Mouse (Mus musculus) c-Kit-positive CD71-positive TER-119-negative erythroid progenitor cells, embryonic 14.5 days (primary cell): ENCODE results near the gene Thbs2.

Experiments
- DNase-seq: peaks from one replicate; pipeline ENCODE4 v3.0.0-alpha.2; 2013; ENCODE audit warnings: low read depth

The Thbs2 gene

GRCm38 (mm10) chr17:14696281-14696795 lies 2.3 kb upstream of the Thbs2 start:
- no peak for DNase-seq

GRCm38 (mm10) chr17:14693048-14693993 lies 714 bp downstream of the Thbs2 start:
- no peak for DNase-seq

DNA sequence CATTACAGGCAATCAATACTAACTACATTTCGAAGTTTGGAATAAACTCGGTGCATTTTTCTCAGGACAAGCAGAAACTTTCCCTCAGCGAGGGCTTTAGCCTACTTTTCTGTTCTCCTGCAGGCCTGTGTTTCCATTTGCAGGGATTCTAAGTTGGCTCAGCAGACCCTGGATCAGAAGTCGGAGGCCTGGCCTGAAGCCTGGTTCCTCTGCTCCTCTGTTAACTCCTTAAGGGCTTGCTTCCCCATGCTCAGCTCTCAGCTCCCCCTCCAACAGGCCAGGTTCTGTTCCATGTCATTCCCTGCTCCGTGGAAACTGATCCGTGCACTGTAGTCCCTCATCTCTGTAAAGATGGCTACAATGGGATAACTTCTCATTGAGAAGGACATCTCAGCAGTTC lies 2.1 kb downstream of the Thbs2 start:
- no peak for DNase-seq

GRCm38 (mm10) chr17:14691197-14691596 lies 2.8 kb downstream of the Thbs2 start:
- no peak for DNase-seq

DNA sequence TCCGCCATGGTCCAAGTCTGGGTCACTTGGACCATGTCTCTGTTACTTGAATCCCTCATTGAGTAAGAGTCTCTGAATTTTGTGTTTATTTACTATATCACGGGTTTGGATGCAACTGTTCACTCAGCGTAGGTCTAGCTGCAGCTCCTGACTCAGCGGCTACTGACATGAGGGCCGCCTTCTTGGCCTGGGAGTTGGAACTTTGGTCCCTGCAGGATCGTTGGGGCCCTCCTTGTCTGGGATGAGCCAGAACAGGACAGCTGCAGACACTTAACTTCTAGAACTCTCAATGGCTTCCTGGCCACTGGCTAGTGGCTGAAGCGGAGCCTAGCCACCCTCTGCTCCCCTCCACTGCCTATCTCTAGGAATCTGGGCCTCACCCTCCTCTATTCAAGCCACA lies 11.2 kb downstream of the Thbs2 start:
- no peak for DNase-seq

GRCm38 (mm10) chr17:14681047-14681446 lies 13.0 kb downstream of the Thbs2 start:
- DNase-seq: no peak

DNA sequence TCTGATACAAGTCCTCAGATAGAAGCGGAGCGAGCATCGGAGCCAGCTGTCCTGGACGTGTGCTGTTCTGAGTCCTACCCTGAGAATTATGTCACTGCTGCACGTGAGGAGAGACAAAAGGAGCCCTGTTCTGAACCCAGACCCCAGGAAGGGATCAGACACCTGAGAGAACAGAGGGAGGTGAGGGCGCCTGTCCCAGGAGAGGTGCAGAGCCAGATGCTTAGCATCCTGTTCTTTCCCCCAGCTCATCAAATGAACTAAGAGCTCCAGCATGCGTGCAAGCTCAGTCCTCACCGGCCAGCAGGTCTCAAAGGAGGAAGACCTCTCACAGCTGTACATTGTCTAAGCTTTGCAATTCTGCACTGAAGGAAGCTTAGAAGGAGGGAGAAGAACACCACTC lies 16.8 kb downstream of the Thbs2 start:
- DNase-seq: no peak

DNA sequence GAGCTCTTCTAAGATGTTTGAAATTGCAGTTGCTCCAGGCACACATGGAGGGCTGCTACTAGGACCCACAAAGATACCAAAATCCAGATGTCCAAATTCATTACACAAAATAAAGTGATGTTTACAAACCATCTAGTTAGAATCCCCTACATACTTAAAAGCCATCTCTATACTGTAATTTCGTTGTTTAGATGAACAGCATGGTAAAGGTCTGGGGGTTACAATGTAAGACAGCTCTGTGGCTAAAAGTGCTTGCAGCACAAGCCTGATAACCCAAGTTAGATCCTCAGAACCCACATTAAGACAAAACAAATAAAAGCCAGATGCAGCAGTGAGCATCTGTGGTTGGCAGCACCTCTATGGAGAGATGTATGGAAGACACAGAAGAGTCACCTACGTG lies 18.5 kb downstream of the Thbs2 start:
- DNase-seq: no peak

DNA sequence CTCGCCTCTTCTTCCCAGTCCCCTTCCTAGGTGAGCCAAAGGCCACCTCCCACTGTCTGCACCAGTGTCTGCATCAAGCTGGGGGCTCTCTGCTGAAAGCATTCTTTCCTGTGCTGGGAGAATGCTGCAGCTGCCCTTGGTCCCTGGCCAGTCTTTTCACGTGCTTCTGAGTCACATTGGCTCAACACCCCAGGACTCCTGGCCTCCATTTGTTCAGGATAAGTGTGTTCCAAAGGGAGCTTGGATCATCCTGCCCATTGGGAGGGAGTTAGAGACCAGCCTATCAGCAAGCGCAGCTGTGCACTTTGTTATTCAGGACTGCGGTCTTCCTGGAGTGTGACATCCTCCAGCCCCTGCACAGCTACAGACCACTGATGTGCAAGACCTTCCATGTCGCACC lies 21.6 kb downstream of the Thbs2 start:
- no peak for DNase-seq

DNA sequence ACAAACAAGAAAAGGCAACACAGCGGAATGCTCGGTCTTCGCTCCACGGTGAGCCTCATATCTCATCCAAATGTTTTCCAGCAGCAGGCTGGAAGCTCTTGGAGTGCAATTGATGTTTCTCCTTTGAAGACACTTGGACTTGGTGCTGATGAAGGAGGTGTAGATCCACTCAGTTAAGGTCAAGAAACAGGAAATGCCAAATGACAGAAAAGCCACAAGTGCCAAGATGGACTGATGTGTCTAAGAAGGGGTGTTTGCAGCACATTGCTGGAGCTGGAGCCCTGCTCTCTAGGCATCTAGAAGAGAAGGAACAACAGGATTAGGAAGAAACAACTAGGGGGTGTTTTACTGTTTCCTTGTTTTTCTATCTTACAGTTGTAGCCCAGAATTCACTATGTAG lies 26.8 kb downstream of the Thbs2 start:
- DNase-seq: no peak

DNA sequence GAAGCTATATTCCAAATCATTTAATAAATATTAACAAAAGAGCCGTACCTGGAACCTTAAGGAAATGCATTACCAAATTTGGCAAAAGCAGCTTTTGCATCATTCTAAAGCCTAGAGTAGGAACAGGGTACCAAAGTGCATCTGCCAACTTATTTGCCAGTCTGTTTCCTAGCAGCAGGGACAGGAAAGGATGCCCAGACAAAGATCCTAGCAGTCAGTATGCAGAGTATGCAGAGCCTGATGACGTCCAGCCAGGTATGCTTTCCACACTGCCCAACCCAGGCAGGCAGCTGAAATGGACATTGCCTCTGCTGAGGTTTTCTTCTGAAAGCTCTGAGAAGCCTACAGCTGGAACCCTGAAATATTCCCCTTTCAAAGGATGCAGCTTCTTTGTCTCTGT lies 27.6 kb downstream of the Thbs2 start:
- DNase-seq: no peak

DNA sequence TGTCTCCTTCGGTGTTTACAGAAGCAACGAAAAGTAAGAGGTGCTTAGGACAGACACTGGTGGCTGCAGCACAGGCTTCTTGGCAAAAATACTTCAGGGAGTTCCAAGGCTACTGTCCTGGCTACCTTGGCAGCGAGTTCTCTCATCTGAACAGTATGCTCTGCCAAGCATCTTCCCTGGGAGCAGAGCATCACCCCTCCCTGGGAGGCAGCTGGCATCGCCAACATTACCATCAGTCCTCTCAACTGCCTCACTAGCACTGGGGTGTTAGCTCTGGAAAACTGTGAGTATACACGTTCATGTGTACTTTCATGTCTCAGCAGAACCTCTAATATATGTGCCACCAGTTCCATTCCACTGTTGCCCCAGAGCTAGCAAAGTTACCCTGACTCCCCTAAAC lies 30.7 kb downstream of the Thbs2 start:
- DNase-seq: no peak

- no peak for DNase-seq
Observed at GRCm38 (mm10) chr17:14662409-14662808, 31.6 kb downstream of the Thbs2 start.

DNA sequence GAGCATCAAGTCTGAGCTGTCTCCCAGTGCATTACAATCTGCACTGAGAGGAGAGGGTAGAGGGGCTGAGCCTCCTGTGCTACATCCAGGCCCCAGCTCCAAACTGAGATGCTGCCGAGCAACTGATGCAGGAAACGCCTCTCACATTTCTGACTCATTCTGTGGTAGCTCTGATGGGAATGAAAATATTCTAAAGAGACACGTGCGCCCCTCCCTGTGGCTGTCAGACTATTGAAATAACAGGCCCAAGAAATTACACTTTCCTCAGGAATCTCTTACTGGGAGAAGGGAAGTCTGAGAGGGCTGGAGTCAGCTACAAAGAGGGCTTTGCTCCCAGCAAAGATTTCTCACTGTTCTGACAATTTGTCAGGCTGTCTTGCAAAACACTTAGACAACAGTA lies 34.3 kb downstream of the Thbs2 start:
- DNase-seq: no peak

DNA sequence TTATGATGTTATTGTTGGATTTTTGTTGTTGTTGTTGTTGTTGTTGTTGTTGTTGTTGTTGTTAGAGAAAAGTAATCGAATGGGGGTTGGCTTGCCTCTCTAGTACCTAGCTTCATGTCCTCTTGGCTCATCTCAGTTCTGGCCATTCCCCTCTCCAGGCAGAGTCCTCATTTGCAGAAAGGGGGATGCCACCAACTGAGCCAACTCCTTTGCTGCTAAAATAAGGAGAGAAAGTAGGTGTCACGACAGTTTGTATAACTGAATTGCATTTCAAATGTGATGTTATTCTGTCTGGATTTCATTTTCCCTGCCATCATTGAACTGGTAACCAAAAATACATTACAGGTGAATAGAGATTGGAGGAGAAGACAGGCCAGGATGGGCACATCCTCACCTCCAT lies 35.9 kb downstream of the Thbs2 start:
- no peak for DNase-seq

GRCm38 (mm10) chr17:14657123-14657522 lies 36.9 kb downstream of the Thbs2 start:
- no peak for DNase-seq

DNA sequence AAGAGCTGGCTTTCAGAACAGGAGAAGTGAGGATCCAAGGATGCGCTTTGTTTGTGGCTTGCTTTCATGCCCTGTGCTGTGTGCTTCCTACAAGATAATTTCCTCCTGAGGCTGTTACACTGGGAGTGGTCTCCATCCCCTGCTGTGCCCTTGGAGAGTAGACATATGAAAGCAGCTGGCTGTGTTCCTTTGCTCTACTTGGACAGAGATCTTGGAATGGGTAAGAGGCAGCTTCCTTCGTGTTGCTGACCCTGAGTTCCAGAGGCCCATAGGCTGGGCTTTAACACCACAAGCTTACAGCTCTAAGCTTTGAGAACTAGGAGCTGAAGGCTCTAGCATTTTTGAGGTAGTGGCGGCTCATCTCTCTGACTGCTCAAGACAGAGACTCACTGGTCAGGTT lies 39.1 kb downstream of the Thbs2 start:
- DNase-seq: no peak

- no peak for DNase-seq
Observed at GRCm38 (mm10) chr17:14652013-14652412, 42.0 kb downstream of the Thbs2 start.

GRCm38 (mm10) chr17:14647996-14648640 lies 45.9 kb downstream of the Thbs2 start:
- DNase-seq: no peak

DNA sequence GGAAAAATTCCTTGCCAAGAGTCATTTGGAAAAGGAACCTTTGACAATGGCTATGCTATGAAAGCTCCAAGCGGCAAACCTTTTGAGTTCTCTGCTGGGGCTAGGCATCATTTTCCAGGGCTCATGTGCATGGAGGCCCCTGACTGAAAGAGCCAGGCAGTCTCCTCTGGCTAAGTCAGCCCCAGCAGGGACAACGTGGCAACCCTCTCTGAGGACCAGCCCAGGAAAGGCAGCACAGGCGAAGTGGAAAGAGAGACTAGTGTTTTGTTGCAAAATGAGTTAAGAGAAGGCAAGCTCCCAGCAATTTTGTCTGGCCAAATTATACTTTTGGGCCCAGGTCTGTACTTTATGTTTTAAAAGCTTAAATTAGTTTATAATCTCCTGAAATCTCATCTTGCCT lies 50.0 kb downstream of the Thbs2 start:
- DNase-seq: no peak

- no peak for DNase-seq
Observed at GRCm38 (mm10) chr17:14640351-14641115, 53.5 kb downstream of the Thbs2 start.

DNA sequence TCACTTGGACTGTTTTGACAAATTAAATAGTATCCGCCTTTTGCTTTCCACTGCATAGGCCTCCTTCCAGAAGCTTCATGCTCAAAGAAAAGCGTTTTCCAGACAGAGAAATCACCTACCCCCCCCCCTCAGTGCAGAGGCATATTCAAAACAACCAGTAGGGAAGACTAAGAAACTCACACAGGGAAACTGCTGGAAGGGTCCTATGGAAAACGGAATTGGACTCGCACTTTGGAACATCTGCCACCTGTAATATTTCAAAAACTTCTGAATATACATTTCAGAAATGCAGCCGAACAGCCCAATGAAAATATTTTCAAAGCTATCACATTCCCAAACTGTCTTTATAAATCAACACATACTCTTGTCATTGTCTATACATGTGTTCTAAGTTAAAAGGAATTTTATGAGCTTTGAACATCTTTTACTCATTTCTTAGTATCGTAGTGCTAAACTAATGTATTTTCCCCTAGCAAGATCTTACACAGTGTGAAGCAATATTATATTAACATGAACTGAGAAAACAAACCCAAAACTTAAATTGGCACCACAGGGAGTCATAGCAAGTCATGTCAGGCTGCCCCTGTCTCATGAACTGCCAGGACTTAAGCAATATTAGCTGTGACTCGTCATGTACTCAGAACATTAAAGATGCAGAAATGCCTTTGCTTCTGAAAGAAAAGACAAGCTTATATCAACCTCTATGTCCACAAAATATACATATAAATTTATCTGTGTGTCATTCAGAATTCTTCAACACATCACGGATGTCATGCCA lies 58.3 kb downstream of the Thbs2 start:
- DNase-seq: no peak
